Mouse (Mus musculus): Measurements from ENCODE around the gene Slc16a12. TPM values are rescaled to one million over a fixed set of nuclear protein-coding genes. Genes with fewer than 3 reads are reported as not detected.

Gene Slc16a12
- polyA plus RNA-seq, 1 experiment, result 0.33 TPM

GRCm38 (mm10) chr19:34715895-34716294 is 31.2 kb downstream of the Slc16a12 start:
- Histone ChIP-seq H3K36me3 (ENCODE audit: control insufficient read depth, insufficient read depth, low read length) (no peaks in the 10 kb centered on the region), H3K4me1 (ENCODE audit: control insufficient read depth, insufficient read depth, low read length) (no peaks in the 10 kb centered on the region), H3K27ac (ENCODE audit: control insufficient read depth, insufficient read depth, low read depth, low read length) (no peak overlapping the region), H3K4me3 (ENCODE audit: control insufficient read depth, low read depth, low read length) (no peak overlapping the region), H3K27me3 (ENCODE audit: control insufficient read depth, insufficient read depth, low read length) (no peaks in the 10 kb centered on the region)
- TF ChIP-seq POLR2A (IDR thresholded peaks at IDR 0.05; ENCODE audit: control insufficient read depth, low read depth, low read length) (no peak), CTCF (IDR thresholded peaks at IDR 0.05; ENCODE audit: control insufficient read depth, insufficient read depth, insufficient replicate concordance, low read depth, low read length) (no peak)

GRCm38 (mm10) chr19:34714250-34714666 is 32.8 kb downstream of the Slc16a12 start:
- Histone ChIP-seq H3K27me3 (ENCODE audit: control insufficient read depth, insufficient read depth, low read length) (no peaks in the 10 kb centered on the region), H3K36me3 (ENCODE audit: control insufficient read depth, insufficient read depth, low read length) (no peaks in the 10 kb centered on the region), H3K27ac (ENCODE audit: control insufficient read depth, insufficient read depth, low read depth, low read length) (no peak overlapping the region), H3K4me3 (ENCODE audit: control insufficient read depth, low read depth, low read length) (no peak overlapping the region), H3K4me1 (ENCODE audit: control insufficient read depth, insufficient read depth, low read length) (no peaks in the 10 kb centered on the region)
- no peak for TF ChIP-seq CTCF (IDR thresholded peaks at IDR 0.05; ENCODE audit: control insufficient read depth, insufficient read depth, insufficient replicate concordance, low read depth, low read length)
- TF ChIP-seq POLR2A (IDR thresholded peaks at IDR 0.05; ENCODE audit: control insufficient read depth, low read depth, low read length), result no peak

GRCm38 (mm10) chr19:34712050-34712449 is 35.0 kb downstream of the Slc16a12 start:
- H3K36me3 ChIP-seq (ENCODE audit: control insufficient read depth, insufficient read depth, low read length), result no peaks in the 10 kb centered on the region
- no peak overlapping the region for H3K4me3 ChIP-seq (ENCODE audit: control insufficient read depth, low read depth, low read length)
- no peak overlapping the region for H3K27ac ChIP-seq (ENCODE audit: control insufficient read depth, insufficient read depth, low read depth, low read length)
- TF ChIP-seq POLR2A (IDR thresholded peaks at IDR 0.05; ENCODE audit: control insufficient read depth, low read depth, low read length) (no peak), CTCF (IDR thresholded peaks at IDR 0.05; ENCODE audit: control insufficient read depth, insufficient read depth, insufficient replicate concordance, low read depth, low read length) (no peak)
- H3K4me1 ChIP-seq (ENCODE audit: control insufficient read depth, insufficient read depth, low read length), result no peaks in the 10 kb centered on the region
- no peaks in the 10 kb centered on the region for H3K27me3 ChIP-seq (ENCODE audit: control insufficient read depth, insufficient read depth, low read length)

GRCm38 (mm10) chr19:34708221-34708620 is 38.9 kb downstream of the Slc16a12 start:
- Histone ChIP-seq H3K36me3 (ENCODE audit: control insufficient read depth, insufficient read depth, low read length) (no peaks in the 10 kb centered on the region), H3K4me3 (ENCODE audit: control insufficient read depth, low read depth, low read length) (no peak overlapping the region), H3K4me1 (ENCODE audit: control insufficient read depth, insufficient read depth, low read length) (no peaks in the 10 kb centered on the region), H3K27me3 (ENCODE audit: control insufficient read depth, insufficient read depth, low read length) (no peaks in the 10 kb centered on the region), H3K27ac (ENCODE audit: control insufficient read depth, insufficient read depth, low read depth, low read length) (no peak overlapping the region)
- no peak for TF ChIP-seq POLR2A (IDR thresholded peaks at IDR 0.05; ENCODE audit: control insufficient read depth, low read depth, low read length)
- no peak for TF ChIP-seq CTCF (IDR thresholded peaks at IDR 0.05; ENCODE audit: control insufficient read depth, insufficient read depth, insufficient replicate concordance, low read depth, low read length)

- Histone ChIP-seq H3K27ac (ENCODE audit: control insufficient read depth, insufficient read depth, low read depth, low read length) (no peak overlapping the region), H3K4me1 (ENCODE audit: control insufficient read depth, insufficient read depth, low read length) (no peaks in the 10 kb centered on the region), H3K36me3 (ENCODE audit: control insufficient read depth, insufficient read depth, low read length) (no peaks in the 10 kb centered on the region), H3K4me3 (ENCODE audit: control insufficient read depth, low read depth, low read length) (no peak overlapping the region), H3K27me3 (ENCODE audit: control insufficient read depth, insufficient read depth, low read length) (no peaks in the 10 kb centered on the region)
- TF ChIP-seq CTCF (IDR thresholded peaks at IDR 0.05; ENCODE audit: control insufficient read depth, insufficient read depth, insufficient replicate concordance, low read depth, low read length) (no peak), POLR2A (IDR thresholded peaks at IDR 0.05; ENCODE audit: control insufficient read depth, low read depth, low read length) (no peak)
Observed at GRCm38 (mm10) chr19:34707571-34707970, 39.5 kb downstream of the Slc16a12 start.

GRCm38 (mm10) chr19:34706261-34706660 is 40.8 kb downstream of the Slc16a12 start:
- no peaks in the 10 kb centered on the region for H3K27me3 ChIP-seq (ENCODE audit: control insufficient read depth, insufficient read depth, low read length)
- H3K4me1 ChIP-seq (ENCODE audit: control insufficient read depth, insufficient read depth, low read length), result no peaks in the 10 kb centered on the region
- no peak overlapping the region for H3K27ac ChIP-seq (ENCODE audit: control insufficient read depth, insufficient read depth, low read depth, low read length)
- no peaks in the 10 kb centered on the region for H3K36me3 ChIP-seq (ENCODE audit: control insufficient read depth, insufficient read depth, low read length)
- no peak for TF ChIP-seq POLR2A (IDR thresholded peaks at IDR 0.05; ENCODE audit: control insufficient read depth, low read depth, low read length)
- H3K4me3 ChIP-seq (ENCODE audit: control insufficient read depth, low read depth, low read length), result no peak overlapping the region

- Histone ChIP-seq H3K36me3 (ENCODE audit: control insufficient read depth, insufficient read depth, low read length) (no peaks in the 10 kb centered on the region), H3K27ac (ENCODE audit: control insufficient read depth, insufficient read depth, low read depth, low read length) (no peak overlapping the region), H3K4me1 (ENCODE audit: control insufficient read depth, insufficient read depth, low read length) (no peaks in the 10 kb centered on the region), H3K4me3 (ENCODE audit: control insufficient read depth, low read depth, low read length) (no peak overlapping the region), H3K27me3 (ENCODE audit: control insufficient read depth, insufficient read depth, low read length) (no peaks in the 10 kb centered on the region)
- TF ChIP-seq POLR2A (IDR thresholded peaks at IDR 0.05; ENCODE audit: control insufficient read depth, low read depth, low read length), result no peak
- no peak for TF ChIP-seq CTCF (IDR thresholded peaks at IDR 0.05; ENCODE audit: control insufficient read depth, insufficient read depth, insufficient replicate concordance, low read depth, low read length)
Observed at GRCm38 (mm10) chr19:34705141-34705540, 41.9 kb downstream of the Slc16a12 start.

- TF ChIP-seq CTCF (IDR thresholded peaks at IDR 0.05; ENCODE audit: control insufficient read depth, insufficient read depth, insufficient replicate concordance, low read depth, low read length) (no peak), POLR2A (IDR thresholded peaks at IDR 0.05; ENCODE audit: control insufficient read depth, low read depth, low read length) (no peak)
- no peak overlapping the region for H3K4me3 ChIP-seq (ENCODE audit: control insufficient read depth, low read depth, low read length)
- H3K4me1 ChIP-seq (ENCODE audit: control insufficient read depth, insufficient read depth, low read length), result no peaks in the 10 kb centered on the region
Observed at GRCm38 (mm10) chr19:34699300-34699699, 47.8 kb downstream of the Slc16a12 start.

More at GRCm38 (mm10) chr19:34699300-34699699, 47.8 kb downstream of the Slc16a12 start:
- Histone ChIP-seq H3K36me3 (ENCODE audit: control insufficient read depth, insufficient read depth, low read length) (no peaks in the 10 kb centered on the region), H3K27ac (ENCODE audit: control insufficient read depth, insufficient read depth, low read depth, low read length) (no peak overlapping the region), H3K27me3 (ENCODE audit: control insufficient read depth, insufficient read depth, low read length) (no peaks in the 10 kb centered on the region)
